Mouse (Mus musculus): ENCODE measurements around the gene Gipc2.
"Not testable (repeated sequence)": the region's sequence is repeated elsewhere in the genome, so short reads cannot be mapped to it uniquely, and the experiment has no call there.

Gipc2 gene

GRCm38 (mm10) chr3:152166099-152166423 is at the start of gene Gipc2:
Gene Gipc2 (minus strand): TSS chr3:152166230.
- no peak for DNase-seq (ENCODE audit: low spot score)

- DNase-seq (ENCODE audit: low spot score) = no peak
These were observed 47.4 kb upstream of the Gipc2 start for GRCm38 (mm10) chr3:152213416-152213815.

- DNase-seq (ENCODE audit: low spot score) = peak; percentile 9
These were observed 45.8 kb upstream of the Gipc2 start for GRCm38 (mm10) chr3:152211731-152212279.

GRCm38 (mm10) chr3:152210728-152211391 is 44.8 kb upstream of the Gipc2 start:
- peak; percentile 56 for DNase-seq (ENCODE audit: low spot score)

- peak; percentile 97 for DNase-seq (ENCODE audit: low spot score)
These were observed 44.1 kb upstream of the Gipc2 start, which contains the start of the genes Dnajb4 and Fubp1 for GRCm38 (mm10) chr3:152209967-152210634. Gene Dnajb4 (minus strand): TSS chr3:152210302. Gene Fubp1 (plus strand): TSS chr3:152210422.

- DNase-seq (ENCODE audit: low spot score) = peak; percentile 71
These were observed 43.3 kb upstream of the Gipc2 start for GRCm38 (mm10) chr3:152209177-152209966.

- DNase-seq (ENCODE audit: low spot score) = no peak
These were observed 42.3 kb upstream of the Gipc2 start for GRCm38 (mm10) chr3:152208096-152208885.

GRCm38 (mm10) chr3:152207156-152207555 is 41.1 kb upstream of the Gipc2 start:
- DNase-seq (ENCODE audit: low spot score) = no peak

GRCm38 (mm10) chr3:152204577-152204976 is 38.5 kb upstream of the Gipc2 start:
- no peak for DNase-seq (ENCODE audit: low spot score)

- no peak for DNase-seq (ENCODE audit: low spot score)
These were observed 38.0 kb upstream of the Gipc2 start for GRCm38 (mm10) chr3:152203996-152204395.

- DNase-seq (ENCODE audit: low spot score) = no peak
These were observed 37.4 kb upstream of the Gipc2 start for GRCm38 (mm10) chr3:152203411-152203810.

GRCm38 (mm10) chr3:152202942-152203341 is 36.9 kb upstream of the Gipc2 start:
- no peak for DNase-seq (ENCODE audit: low spot score)

- DNase-seq (ENCODE audit: low spot score) = no peak
These were observed 35.6 kb upstream of the Gipc2 start for GRCm38 (mm10) chr3:152201651-152202050.

GRCm38 (mm10) chr3:152201181-152201580 is 35.2 kb upstream of the Gipc2 start:
- DNase-seq (ENCODE audit: low spot score) = no peak

GRCm38 (mm10) chr3:152199125-152199524 is 33.1 kb upstream of the Gipc2 start:
- no peak for DNase-seq (ENCODE audit: low spot score)

GRCm38 (mm10) chr3:152197246-152197645 is 31.2 kb upstream of the Gipc2 start:
- DNase-seq (ENCODE audit: low spot score) = not testable (repeated sequence)

GRCm38 (mm10) chr3:152193635-152194097 is 27.6 kb upstream of the Gipc2 start:
- DNase-seq (ENCODE audit: low spot score) = peak; percentile 78

- no peak for DNase-seq (ENCODE audit: low spot score)
These were observed 27.1 kb upstream of the Gipc2 start for GRCm38 (mm10) chr3:152193177-152193576.

GRCm38 (mm10) chr3:152192238-152192931 is 26.4 kb upstream of the Gipc2 start:
- peak; percentile 61 for DNase-seq (ENCODE audit: low spot score)

GRCm38 (mm10) chr3:152191791-152192237 is 25.8 kb upstream of the Gipc2 start:
- peak; percentile 9 for DNase-seq (ENCODE audit: low spot score)
